Mouse (Mus musculus) embryonic fibroblast, embryonic 13.5 days (primary cell): ENCODE measurements at regions not wholly inside any gene's neighbourhood (a gene's known extent, or its start where the extent isn't known, plus 50 kb on each side); places are given as distances from the start of the nearest gene placed in this dataset.

Source experiments
- CTCF ChIP-seq: IDR thresholded peaks from 2 replicates; pipeline ENCODE4 v1.5.1; 2011; ENCODE audit warnings: mild to moderate bottlenecking, control low read depth, low read length, moderate library complexity, borderline replicate concordance; ENCODE audit not compliant: insufficient read depth
- POLR2A ChIP-seq: IDR thresholded peaks from 2 replicates; pipeline ENCODE4 v1.6.1; 2011; ENCODE audit warnings: low read depth, mild to moderate bottlenecking, control low read depth, low read length, moderate library complexity

- TF ChIP-seq CTCF (no peak), POLR2A (no peak)
Observed at GRCm38 (mm10) chr1:137130264-137130663, 170.0 kb upstream of the Nr5a2 start.
